Mouse (Mus musculus): Measurements from ENCODE around the gene Tex21. TPM values are rescaled to one million over a fixed set of nuclear protein-coding genes. Genes with fewer than 3 reads are reported as not detected.

Gene Tex21
- polyA plus RNA-seq, 1 experiment: 60.2 TPM

- H3K27ac ChIP-seq (ENCODE audit: control insufficient read depth, insufficient read depth, low read depth, low read length): no peak overlapping the region
- H3K4me1 ChIP-seq (ENCODE audit: control insufficient read depth, insufficient read depth, low read length): peaks cover 1% of the 10 kb centered on the region; the same call in 1 of the 2 replicates
- no peaks in the 10 kb centered on the region for H3K27me3 ChIP-seq (ENCODE audit: control insufficient read depth, insufficient read depth, low read length)
- H3K4me3 ChIP-seq (ENCODE audit: control insufficient read depth, low read depth, low read length): no peak overlapping the region
- TF ChIP-seq CTCF (IDR thresholded peaks at IDR 0.05; ENCODE audit: control insufficient read depth, insufficient read depth, insufficient replicate concordance, low read depth, low read length): no peak
- TF ChIP-seq POLR2A (IDR thresholded peaks at IDR 0.05; ENCODE audit: control insufficient read depth, low read depth, low read length): no peak
- H3K36me3 ChIP-seq (ENCODE audit: control insufficient read depth, insufficient read depth, low read length): no peaks in the 10 kb centered on the region
Observed at GRCm38 (mm10) chr12:76260673-76261072, 14.1 kb upstream of the Tex21 start.

- Histone ChIP-seq H3K27ac (ENCODE audit: control insufficient read depth, insufficient read depth, low read depth, low read length) (no peak overlapping the region), H3K4me3 (ENCODE audit: control insufficient read depth, low read depth, low read length) (no peak overlapping the region; the same call in 1 of the 2 replicates), H3K4me1 (ENCODE audit: control insufficient read depth, insufficient read depth, low read length) (peaks cover 16% of the 10 kb centered on the region), H3K27me3 (ENCODE audit: control insufficient read depth, insufficient read depth, low read length) (no peaks in the 10 kb centered on the region), H3K36me3 (ENCODE audit: control insufficient read depth, insufficient read depth, low read length) (no peaks in the 10 kb centered on the region)
- TF ChIP-seq CTCF (IDR thresholded peaks at IDR 0.05; ENCODE audit: control insufficient read depth, insufficient read depth, insufficient replicate concordance, low read depth, low read length) (no peak), POLR2A (IDR thresholded peaks at IDR 0.05; ENCODE audit: control insufficient read depth, low read depth, low read length) (no peak)
Observed at GRCm38 (mm10) chr12:76256114-76256843, 9.7 kb upstream of the Tex21 start.

GRCm38 (mm10) chr12:76255499-76255875 is 8.9 kb upstream of the Tex21 start:
- H3K4me3 ChIP-seq (ENCODE audit: control insufficient read depth, low read depth, low read length): peak overlapping the region; percentile 96
- peak overlapping the region; percentile 93 for H3K27ac ChIP-seq (ENCODE audit: control insufficient read depth, insufficient read depth, low read depth, low read length)
- H3K4me1 ChIP-seq (ENCODE audit: control insufficient read depth, insufficient read depth, low read length): peaks cover 16% of the 10 kb centered on the region
- H3K36me3 ChIP-seq (ENCODE audit: control insufficient read depth, insufficient read depth, low read length): no peaks in the 10 kb centered on the region
- H3K27me3 ChIP-seq (ENCODE audit: control insufficient read depth, insufficient read depth, low read length): no peaks in the 10 kb centered on the region
- no peak for TF ChIP-seq CTCF (IDR thresholded peaks at IDR 0.05; ENCODE audit: control insufficient read depth, insufficient read depth, insufficient replicate concordance, low read depth, low read length)
- TF ChIP-seq POLR2A (IDR thresholded peaks at IDR 0.05; ENCODE audit: control insufficient read depth, low read depth, low read length): no peak; the same call in 1 of the 2 replicates

GRCm38 (mm10) chr12:76254725-76255498 is 8.4 kb upstream of the Tex21 start, which contains the start of gene Mthfd1:
Gene Mthfd1 (plus strand): TSS chr12:76255298.
- H3K4me1 ChIP-seq (ENCODE audit: control insufficient read depth, insufficient read depth, low read length): peaks cover 16% of the 10 kb centered on the region
- no peaks in the 10 kb centered on the region for H3K27me3 ChIP-seq (ENCODE audit: control insufficient read depth, insufficient read depth, low read length)
- no peak for TF ChIP-seq CTCF (IDR thresholded peaks at IDR 0.05; ENCODE audit: control insufficient read depth, insufficient read depth, insufficient replicate concordance, low read depth, low read length)
- peak; percentile 59; the same call in 1 of the 2 replicates for TF ChIP-seq POLR2A (IDR thresholded peaks at IDR 0.05; ENCODE audit: control insufficient read depth, low read depth, low read length)
- H3K27ac ChIP-seq (ENCODE audit: control insufficient read depth, insufficient read depth, low read depth, low read length): peak within 1 kb of the TSS; percentile 93
- H3K36me3 ChIP-seq (ENCODE audit: control insufficient read depth, insufficient read depth, low read length): no peaks in the 10 kb centered on the region
- peak within 1 kb of the TSS; percentile 96 for H3K4me3 ChIP-seq (ENCODE audit: control insufficient read depth, low read depth, low read length)

- Histone ChIP-seq H3K4me3 (ENCODE audit: control insufficient read depth, low read depth, low read length) (no peak overlapping the region; the same call in 1 of the 2 replicates), H3K27me3 (ENCODE audit: control insufficient read depth, insufficient read depth, low read length) (no peaks in the 10 kb centered on the region), H3K36me3 (ENCODE audit: control insufficient read depth, insufficient read depth, low read length) (no peaks in the 10 kb centered on the region), H3K4me1 (ENCODE audit: control insufficient read depth, insufficient read depth, low read length) (peaks cover 16% of the 10 kb centered on the region), H3K27ac (ENCODE audit: control insufficient read depth, insufficient read depth, low read depth, low read length) (no peak overlapping the region; the same call in 1 of the 2 replicates)
- TF ChIP-seq POLR2A (IDR thresholded peaks at IDR 0.05; ENCODE audit: control insufficient read depth, low read depth, low read length) (no peak), CTCF (IDR thresholded peaks at IDR 0.05; ENCODE audit: control insufficient read depth, insufficient read depth, insufficient replicate concordance, low read depth, low read length) (no peak)
Observed at GRCm38 (mm10) chr12:76253991-76254390, 7.4 kb upstream of the Tex21 start.

GRCm38 (mm10) chr12:76253591-76253990 is 7.0 kb upstream of the Tex21 start:
- TF ChIP-seq CTCF (IDR thresholded peaks at IDR 0.05; ENCODE audit: control insufficient read depth, insufficient read depth, insufficient replicate concordance, low read depth, low read length) (no peak), POLR2A (IDR thresholded peaks at IDR 0.05; ENCODE audit: control insufficient read depth, low read depth, low read length) (no peak)
- no peak overlapping the region for H3K27ac ChIP-seq (ENCODE audit: control insufficient read depth, insufficient read depth, low read depth, low read length)
- H3K36me3 ChIP-seq (ENCODE audit: control insufficient read depth, insufficient read depth, low read length): no peaks in the 10 kb centered on the region
- peaks cover 16% of the 10 kb centered on the region for H3K4me1 ChIP-seq (ENCODE audit: control insufficient read depth, insufficient read depth, low read length)
- no peaks in the 10 kb centered on the region for H3K27me3 ChIP-seq (ENCODE audit: control insufficient read depth, insufficient read depth, low read length)
- H3K4me3 ChIP-seq (ENCODE audit: control insufficient read depth, low read depth, low read length): no peak overlapping the region

- TF ChIP-seq POLR2A (IDR thresholded peaks at IDR 0.05; ENCODE audit: control insufficient read depth, low read depth, low read length) (no peak), CTCF (IDR thresholded peaks at IDR 0.05; ENCODE audit: control insufficient read depth, insufficient read depth, insufficient replicate concordance, low read depth, low read length) (no peak)
- Histone ChIP-seq H3K4me3 (ENCODE audit: control insufficient read depth, low read depth, low read length) (no peak overlapping the region; the same call in 1 of the 2 replicates), H3K27me3 (ENCODE audit: control insufficient read depth, insufficient read depth, low read length) (no peaks in the 10 kb centered on the region), H3K4me1 (ENCODE audit: control insufficient read depth, insufficient read depth, low read length) (peaks cover 16% of the 10 kb centered on the region), H3K36me3 (ENCODE audit: control insufficient read depth, insufficient read depth, low read length) (no peaks in the 10 kb centered on the region), H3K27ac (ENCODE audit: control insufficient read depth, insufficient read depth, low read depth, low read length) (no peak overlapping the region)
Observed at GRCm38 (mm10) chr12:76253090-76253489, 6.5 kb upstream of the Tex21 start.

All from testis, adult 2 months (tissue).